In the genomic region with DNA sequence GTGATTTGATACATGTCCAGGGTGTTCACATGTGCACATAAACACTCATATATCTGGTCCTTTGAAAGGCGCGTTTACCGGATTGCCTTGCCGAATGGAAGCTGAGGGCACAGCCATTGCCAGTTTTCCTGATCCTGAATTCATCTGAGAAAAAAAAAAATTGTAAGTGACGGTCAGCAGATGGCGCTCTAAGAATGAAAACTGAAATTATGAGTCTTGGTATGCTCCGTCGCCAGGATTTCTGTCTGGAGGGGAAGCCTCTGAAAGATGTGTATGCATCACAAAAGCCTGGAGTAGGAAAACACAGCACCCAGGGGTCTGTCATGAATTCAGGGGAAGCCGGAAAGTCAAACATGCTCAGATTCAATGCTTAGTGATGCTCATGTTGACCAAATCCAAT, we compare ENCODE assay signal across 8 mouse cellular contexts.
DNase-seq lines count a peak whose midpoint lies in the region; ATAC-seq and TF ChIP-seq lines count a peak whose summit lies in the region.

No protein-coding gene starts in this region.

- H3K4me1 ChIP-seq in spleen, adult 2 months (ENCODE audit: control insufficient read depth, insufficient read depth, insufficient read length) = no peaks in the 10 kb centered on the region

- H3K27ac ChIP-seq in spleen, adult 2 months (ENCODE audit: insufficient read depth, low read length) = no peak overlapping the region

- H3K4me3 ChIP-seq in spleen, adult 2 months (ENCODE audit: extremely low read depth, insufficient read depth, insufficient read length) = no peak overlapping the region

- WGBS in spleen, adult 2 months = 15% methylated on average over 9 of the region's 9 CpGs

- TF ChIP-seq CTCF in spleen, adult 2 months (IDR thresholded peaks at IDR 0.05; ENCODE audit: extremely low read depth, insufficient read depth, insufficient read length, insufficient replicate concordance) = peak; percentile 13; the same call in 1 of the 2 replicates

- no peaks in the 10 kb centered on the region for H3K27me3 ChIP-seq in spleen, adult 2 months (ENCODE audit: control insufficient read depth, insufficient read depth, low read length)

- H3K36me3 ChIP-seq in spleen, adult 2 months (ENCODE audit: control insufficient read depth, insufficient read depth, low read length) = no peaks in the 10 kb centered on the region

- TF ChIP-seq POLR2A in spleen, adult 2 months (IDR thresholded peaks at IDR 0.05; ENCODE audit: low read depth, low read length) = no peak

- ATAC-seq in megakaryocyte progenitor cell, adult 5-6 weeks (replicated peaks; ENCODE audit: poor library complexity) = 0 out of 2 replicates have a peak, but pooled peaks have one; percentile 33

- peak; percentile 45 for DNase-seq in adrenal gland, postnatal 10 days
- DNase-seq in adrenal gland, adult 8-10 months = no peak
- DNase-seq in spleen, adult 2 months (ENCODE audit: low read depth in 1 of 2, low spot score in 2 of 2) = no peak
- no peak for DNase-seq in spleen, postnatal 4 days (ENCODE audit: low spot score in 2 of 2)
- peak; percentile 80 for DNase-seq in embryo, embryonic 11 days
- peak; percentile 39 to 53 for DNase-seq in kidney, postnatal 4 days
- DNase-seq in thymus, postnatal 14 days = peak; percentile 27

Comparison
In these comparisons a context has a peak if more than half of its experiments do, and no peak if none do; other contexts are left out.
1. DNase-seq: peak in adrenal gland, postnatal 10 days (single experiment), embryo, embryonic 11 days (single experiment), kidney, postnatal 4 days (2 of 2) and thymus, postnatal 14 days (single experiment); none in adrenal gland, adult 8-10 months (single experiment), spleen, adult 2 months (0 of 2) and spleen, postnatal 4 days (0 of 2).